In genomic region chr8:121821320-121821719, GRCm38 (mm10) we compare ENCODE assay signal across 20 mouse cellular contexts. TPM values are rescaled to one million over a fixed set of nuclear protein-coding genes. Genes with fewer than 3 reads are reported as not detected.
DNase-seq lines count a peak whose midpoint lies in the region; TF ChIP-seq lines count a peak whose summit lies in the region.
"Had no signal": no experiment of that assay in that cellular context is flagged by ENCODE, and none has a peak within 500 bp of the region (broad histone marks: within the 10 kb centered on the region; RNA-seq: fewer than 3 reads in every experiment).

No protein-coding gene starts in this region.

- H3K36me3 ChIP-seq in E14TG2a.4 (ENCODE audit: insufficient read depth, low read length): peaks cover 47% of the 10 kb centered on the region
- peaks cover 12% of the 10 kb centered on the region for H3K36me3 ChIP-seq in ES-Bruce4 (ENCODE audit: control insufficient read depth, insufficient read depth, low read length, poor library complexity, severe bottlenecking)

- peak overlapping the region; percentile 42 for H3K9ac ChIP-seq in ES-Bruce4 (ENCODE audit: low read depth, poor library complexity, severe bottlenecking)
- H3K9ac ChIP-seq: forebrain, embryonic 13.5 days; hindbrain, embryonic 13.5 days; intestine, embryonic 15.5 days had no signal

- H3K9me3 ChIP-seq in E14TG2a.4 (ENCODE audit: low read length): no peaks in the 10 kb centered on the region
- no peaks in the 10 kb centered on the region for H3K9me3 ChIP-seq in ES-Bruce4 (replicated peaks; ENCODE audit: control insufficient read depth, insufficient read depth, low read length, poor library complexity, severe bottlenecking)
- H3K9me3 ChIP-seq: forebrain, embryonic 10.5 days; forebrain, embryonic 13.5 days; hindbrain, embryonic 10.5 days; hindbrain, embryonic 13.5 days; intestine, embryonic 15.5 days had no signal

- H3K27me3 ChIP-seq in E14TG2a.4 (ENCODE audit: insufficient read depth, low read length): no peaks in the 10 kb centered on the region
- no peaks in the 10 kb centered on the region for H3K27me3 ChIP-seq in ES-Bruce4 (ENCODE audit: control insufficient read depth, insufficient read depth, low read length, poor library complexity, severe bottlenecking)
- H3K27me3 ChIP-seq: forebrain, embryonic 13.5 days; hindbrain, embryonic 13.5 days; intestine, embryonic 15.5 days had no signal

- H3K4me3 ChIP-seq in E14TG2a.4 (replicated peaks; ENCODE audit: low read length) (peak overlapping the region; percentile 73), ES-Bruce4 (ENCODE audit: low read depth, low read length) (no peak overlapping the region)
- H3K4me3 ChIP-seq: forebrain, embryonic 10.5 days; forebrain, embryonic 13.5 days; hindbrain, embryonic 10.5 days; hindbrain, embryonic 13.5 days; intestine, embryonic 15.5 days had no signal

- no peak for TF ChIP-seq POLR2A in ES-Bruce4 (IDR thresholded peaks at IDR 0.05; ENCODE audit: insufficient read depth, low read length)

- H3K27ac ChIP-seq in ES-Bruce4 (ENCODE audit: insufficient read depth, low read length): no peak overlapping the region
- H3K27ac ChIP-seq: forebrain, embryonic 10.5 days; forebrain, embryonic 13.5 days; hindbrain, embryonic 10.5 days; hindbrain, embryonic 13.5 days; intestine, embryonic 15.5 days had no signal

- no peak for TF ChIP-seq EP300 in ES-Bruce4 (IDR thresholded peaks at IDR 0.05; ENCODE audit: insufficient read depth, low read depth, low read length)

- DNase-seq in layer of hippocampus, adult 11-12 months (ENCODE audit: low spot score): peak; percentile 1
- DNase-seq in layer of hippocampus, adult 8-10 months (ENCODE audit: low spot score in 2 of 2): no peak
- DNase-seq in testis, postnatal 10 days (ENCODE audit: low spot score): peak; percentile 37
- no peak for DNase-seq in right cerebral cortex, postnatal 4 days
- DNase-seq: adrenal gland, adult 8-10 months; adrenal gland, postnatal 25 days; cerebellum, adult 8-10 months; cerebellum, postnatal 10 days; cerebellum, postnatal 36 days; embryo, embryonic 11 days; gastrocnemius, postnatal 10 days; gastrocnemius, postnatal 36 days; heart, postnatal 36 days had no signal

- TF ChIP-seq CTCF in E14TG2a.4 (conservative IDR thresholded peaks at IDR 0.05; ENCODE audit: low read length): no peak
- TF ChIP-seq CTCF in ES-Bruce4 (IDR thresholded peaks at IDR 0.05; ENCODE audit: low read depth, low read length): no peak

- H3K4me1 ChIP-seq in E14TG2a.4 (replicated peaks; ENCODE audit: low read depth, low read length): peaks cover 39% of the 10 kb centered on the region
- no peaks in the 10 kb centered on the region for H3K4me1 ChIP-seq in ES-Bruce4 (ENCODE audit: control insufficient read depth, insufficient read depth, low read length)
- H3K4me1 ChIP-seq: forebrain, embryonic 10.5 days; forebrain, embryonic 13.5 days; hindbrain, embryonic 10.5 days; hindbrain, embryonic 13.5 days; intestine, embryonic 15.5 days had no signal

RNA-seq across cellular contexts. Expression of gene Klhdc4, which starts 8.0 kb away (rescaled TPM):
- total RNA-seq in layer of hippocampus, adult 8-10 months (2022): 10 to 100 TPM; 27.5 to 34.5 (median 32.9) TPM
- polyA plus RNA-seq in ES-Bruce4 (2011; ENCODE audit: insufficient read depth, insufficient read length, low read depth, missing spikeins): 34.6 and 42.1 TPM in 2 replicates

Comparison
In these comparisons a context has a peak if more than half of its experiments do, and no peak if none do; other contexts are left out.
1. DNase-seq: peak in layer of hippocampus, adult 11-12 months (single experiment) and testis, postnatal 10 days (single experiment); none in layer of hippocampus, adult 8-10 months (0 of 2) and right cerebral cortex, postnatal 4 days (single experiment).